Mouse (Mus musculus) retina, postnatal 7 days (tissue): ENCODE measurements around the gene Vsx1.

Experiments used
- DNase-seq: peaks from one replicate; pipeline ENCODE4 v3.0.0-alpha.2; 2012; ENCODE audit warnings: low read depth, low spot score

Gene Vsx1

DNA sequence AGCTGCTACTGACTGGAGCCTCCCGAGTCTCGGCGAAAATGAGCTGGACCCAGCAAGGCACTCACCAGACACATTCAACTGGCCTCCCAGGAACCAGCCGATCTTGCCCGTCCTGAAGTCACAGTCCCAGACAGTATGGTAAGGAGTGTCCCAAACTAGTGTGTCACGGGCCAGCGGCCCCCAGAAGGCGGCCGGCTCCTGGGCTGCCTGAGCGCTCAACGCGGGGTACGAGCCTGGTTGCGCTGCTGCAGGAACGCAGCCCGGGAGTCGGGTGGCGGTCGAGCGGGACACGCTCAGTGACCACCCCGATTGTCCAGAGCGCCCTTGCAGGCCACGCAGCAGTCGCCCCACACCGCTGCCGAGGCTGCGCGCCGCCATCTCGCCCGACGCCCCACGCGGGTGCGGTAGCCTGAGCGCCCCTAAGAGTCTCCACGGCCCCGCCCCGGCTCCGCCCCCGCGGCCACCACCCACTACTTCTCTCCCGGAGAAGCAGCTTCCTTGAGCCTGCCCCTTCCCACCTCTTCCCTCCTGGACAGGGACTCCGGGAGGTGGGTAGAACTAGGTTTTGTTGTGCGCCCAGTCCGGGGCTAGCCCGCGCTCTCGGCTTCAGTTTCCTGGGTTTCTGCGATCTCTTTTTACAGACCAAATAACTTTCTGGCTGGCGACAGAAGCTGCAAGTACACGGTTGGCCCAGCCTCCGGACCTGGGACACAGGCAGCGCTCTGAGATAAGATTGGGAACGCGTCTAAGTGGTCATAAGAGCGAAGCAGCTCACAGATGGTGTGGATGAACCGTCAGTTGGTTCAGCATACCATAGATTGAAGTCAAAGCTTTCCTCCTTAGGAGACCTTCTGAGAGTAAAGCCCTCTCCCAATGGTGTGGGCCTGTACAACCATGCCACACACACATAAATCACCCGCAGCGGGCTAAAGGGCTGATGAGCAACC is 21.1 kb downstream of the Vsx1 start, which contains the start of gene Acss1:
TSS of gene Acss1 (minus strand) at position 681 of the 947 bp plus-strand sequence.
- no peak for DNase-seq

- DNase-seq = no peak
These were observed 21.9 kb downstream of the Vsx1 start for GRCm38 (mm10) chr2:150667065-150667819.

- DNase-seq = no peak
These were observed 22.5 kb downstream of the Vsx1 start for GRCm38 (mm10) chr2:150666723-150667064.

DNA sequence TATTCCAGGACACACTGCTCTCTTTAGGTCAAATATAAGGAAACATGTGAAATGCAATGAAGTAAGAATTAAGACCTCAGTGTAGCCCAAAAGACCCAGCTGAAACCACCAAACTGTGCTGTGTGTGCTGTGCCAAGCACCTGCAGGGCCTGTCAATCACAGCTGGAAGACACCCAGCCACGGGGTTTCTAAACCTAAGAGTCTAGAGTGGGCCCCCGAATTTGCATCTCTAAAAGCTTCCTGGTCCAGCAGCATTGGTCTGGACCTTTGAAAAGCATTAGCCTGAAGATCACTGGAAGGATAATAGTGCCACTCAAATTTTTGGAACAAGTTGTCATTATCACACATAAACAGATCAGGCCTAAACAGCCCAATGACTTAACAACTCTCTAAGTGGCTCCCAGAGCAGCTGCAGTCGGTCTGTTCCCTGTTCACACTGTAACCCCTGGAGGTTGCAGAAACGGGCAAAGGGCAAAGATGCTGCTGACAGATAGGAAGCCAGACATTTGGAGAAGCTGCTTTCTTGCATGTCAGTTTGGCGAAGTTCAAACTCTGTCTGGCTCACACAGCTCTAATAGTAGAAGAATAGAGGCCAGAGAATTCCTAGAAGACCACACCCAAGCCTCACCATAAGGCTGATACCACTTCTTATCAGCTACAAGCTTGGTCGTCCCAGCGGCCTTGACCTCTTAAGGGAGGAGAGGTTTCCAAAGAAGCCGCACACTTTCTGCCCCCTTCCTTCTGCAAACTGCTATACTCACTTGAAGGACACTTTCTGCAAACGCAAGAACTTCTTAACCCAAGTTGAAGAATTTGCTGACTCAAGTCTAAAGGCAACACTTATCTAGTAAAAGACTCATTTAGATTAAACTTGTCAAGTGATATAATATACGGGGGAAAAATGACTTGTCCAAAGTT is 23.4 kb downstream of the Vsx1 start:
- DNase-seq = no peak

GRCm38 (mm10) chr2:150665006-150665405 is 24.2 kb downstream of the Vsx1 start:
- DNase-seq = no peak

DNA sequence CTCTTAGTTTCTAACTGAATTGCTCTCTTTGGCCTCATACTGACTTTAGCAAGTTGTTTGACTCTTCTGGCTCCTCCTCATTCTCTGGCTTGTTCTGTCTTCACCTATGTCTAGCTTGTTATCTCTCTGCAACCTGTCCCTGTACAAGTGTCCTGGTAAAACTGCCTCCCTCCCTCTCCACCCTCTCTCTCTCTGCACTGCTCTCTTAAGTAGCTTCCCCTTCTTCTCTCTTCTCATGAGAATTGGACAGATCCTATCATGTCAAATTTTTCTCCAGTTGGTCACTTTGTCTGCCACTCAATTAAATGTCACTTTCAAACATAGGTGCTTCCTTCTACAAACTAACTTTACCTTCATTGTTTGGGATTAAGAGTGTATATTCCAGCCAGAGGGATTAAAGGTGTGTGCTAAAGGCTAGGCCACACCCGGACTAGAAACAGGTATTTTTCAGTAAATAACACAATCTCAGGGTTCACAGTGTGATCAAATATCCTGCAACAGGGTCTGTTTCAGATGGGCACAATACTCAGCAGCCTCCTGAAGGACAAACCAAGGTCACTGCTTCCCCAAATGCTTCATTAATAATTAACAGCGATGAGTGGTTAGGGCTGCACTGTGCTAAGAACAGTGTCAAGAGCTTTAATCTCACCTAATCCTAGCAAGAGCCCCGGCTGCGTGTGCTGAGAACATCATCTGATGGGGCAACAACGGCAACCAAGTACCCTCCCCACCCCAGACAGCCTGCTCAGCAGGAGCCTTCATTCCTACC is 24.8 kb downstream of the Vsx1 start:
- DNase-seq = no peak

DNA sequence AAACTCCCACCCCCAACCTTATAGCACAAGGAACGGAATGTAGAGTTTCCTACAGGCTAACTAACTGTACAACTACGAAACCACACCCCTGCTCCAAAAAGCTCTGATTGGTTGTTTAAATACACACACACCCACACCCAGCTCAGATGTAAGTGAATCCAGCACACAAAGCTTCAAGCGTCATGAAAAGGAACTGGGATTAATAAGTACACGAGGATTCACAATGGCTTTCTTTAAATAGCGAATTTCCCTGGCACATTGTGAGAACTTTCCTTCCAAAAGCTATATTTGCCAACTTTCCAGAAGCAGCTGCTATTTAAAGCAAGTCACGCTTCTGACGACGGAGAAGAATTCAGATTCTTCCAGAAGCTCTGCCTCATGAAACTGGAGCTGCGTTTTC is 25.9 kb downstream of the Vsx1 start:
- DNase-seq = no peak

DNA sequence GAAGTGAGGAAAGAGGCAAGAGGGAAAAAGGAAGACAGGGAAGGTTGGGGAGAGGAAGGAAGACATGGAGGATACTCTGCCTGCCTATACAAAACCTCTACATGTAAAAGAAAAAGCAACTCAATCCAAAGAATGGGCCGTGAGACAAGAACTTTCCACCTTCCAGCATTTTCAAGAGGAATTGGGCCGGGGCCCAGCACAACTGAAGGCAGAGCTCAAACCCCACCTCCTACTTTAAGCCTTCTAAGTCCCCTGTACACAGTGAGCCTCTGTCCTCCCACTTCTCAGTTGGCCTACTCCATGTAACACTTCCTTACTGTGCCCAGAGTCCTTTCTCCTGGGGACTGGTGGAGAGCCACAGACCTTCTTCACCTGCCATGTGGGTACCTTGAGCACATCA is 27.2 kb downstream of the Vsx1 start:
- DNase-seq = no peak

DNA sequence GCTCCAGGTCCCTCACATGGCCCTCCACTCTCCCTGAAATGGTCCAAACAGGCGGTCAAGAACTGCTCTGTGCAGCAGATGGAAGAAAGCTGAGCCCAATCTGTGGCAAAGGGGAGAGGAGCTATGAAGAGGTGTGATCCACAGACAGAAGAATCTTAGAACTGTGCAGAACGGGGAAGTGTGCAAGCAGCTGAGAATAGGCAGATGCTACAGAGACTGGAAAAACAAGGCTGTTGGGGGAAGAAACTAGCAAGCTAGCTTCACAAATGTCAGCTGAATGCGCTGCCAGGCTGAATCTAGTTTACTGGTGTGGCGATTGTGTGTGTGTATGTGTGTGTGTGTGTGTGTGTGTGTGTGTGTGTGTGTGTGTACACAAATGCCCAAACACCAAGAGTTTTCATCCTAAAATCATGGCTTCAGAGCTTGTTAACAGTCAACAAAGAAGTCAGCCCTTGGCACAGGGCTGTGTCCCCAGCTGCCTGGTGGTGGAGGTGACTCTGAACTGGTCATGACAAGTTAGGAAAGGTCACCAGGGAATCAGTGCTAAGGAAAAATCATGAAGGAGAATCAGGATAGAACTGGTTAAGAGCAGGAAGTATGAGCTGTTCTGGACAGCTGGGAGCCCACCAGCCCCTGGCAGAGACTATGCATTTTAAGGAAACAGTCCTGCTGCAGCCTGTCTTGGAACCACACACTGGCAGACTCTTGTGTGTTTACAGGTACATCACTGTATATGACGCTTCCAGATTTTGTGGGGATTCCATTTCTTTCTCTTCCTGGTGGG is 28.3 kb downstream of the Vsx1 start:
- DNase-seq = no peak

- DNase-seq = no peak
These were observed 29.1 kb downstream of the Vsx1 start for GRCm38 (mm10) chr2:150660049-150660448.

- no peak for DNase-seq
These were observed 32.0 kb downstream of the Vsx1 start for GRCm38 (mm10) chr2:150656975-150657768.

GRCm38 (mm10) chr2:150656112-150656511 is 33.0 kb downstream of the Vsx1 start:
- no peak for DNase-seq

- DNase-seq = no peak
These were observed 33.9 kb downstream of the Vsx1 start for GRCm38 (mm10) chr2:150655290-150655689.

GRCm38 (mm10) chr2:150654814-150655213 is 34.3 kb downstream of the Vsx1 start:
- DNase-seq = no peak

DNA sequence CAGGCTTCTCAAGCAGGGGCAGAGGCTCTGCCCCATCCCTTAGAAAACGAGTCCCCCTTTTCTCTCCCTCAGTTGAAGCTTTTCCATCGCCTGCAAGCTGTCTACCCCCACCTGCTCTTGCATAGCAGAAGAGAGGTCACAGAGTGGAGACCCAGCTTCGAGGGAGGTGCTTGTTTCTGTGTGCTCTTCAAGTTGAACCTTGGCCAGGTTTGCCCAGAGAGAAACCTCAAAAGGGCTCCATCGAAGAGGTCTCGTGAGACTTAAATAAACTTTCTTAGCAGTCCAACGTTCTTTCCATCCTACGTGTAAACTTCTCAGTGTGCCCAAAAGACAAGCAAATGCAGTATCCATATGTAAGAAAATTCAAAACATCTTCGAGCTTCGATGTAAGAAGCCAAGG is 37.8 kb downstream of the Vsx1 start:
- no peak for DNase-seq

DNA sequence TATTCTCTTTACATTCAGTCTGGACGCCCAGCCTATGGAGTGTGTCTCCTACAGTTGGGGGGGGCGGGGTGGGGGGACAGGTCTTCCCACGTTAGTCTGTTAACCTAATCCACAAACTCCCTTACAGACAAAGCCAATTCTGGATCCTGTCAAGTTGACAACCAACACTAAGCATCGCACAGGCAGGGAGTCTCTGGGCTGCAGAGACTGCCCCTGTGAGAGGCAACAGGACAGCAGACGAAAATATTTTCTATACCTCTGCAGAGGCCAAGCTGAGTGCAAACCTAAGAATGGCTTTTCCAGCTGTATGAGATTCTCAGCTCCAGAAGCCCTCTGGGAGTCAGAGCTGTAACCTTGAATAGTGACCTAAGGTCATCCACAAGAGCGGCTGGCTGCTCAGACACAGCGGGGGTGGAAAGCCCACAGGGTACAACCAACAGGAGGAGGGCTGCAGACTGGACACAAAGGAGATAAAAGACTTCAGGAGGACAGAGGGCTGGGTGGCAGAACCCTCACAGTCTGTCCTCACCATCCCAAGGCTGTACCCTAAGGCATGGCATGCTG is 38.6 kb downstream of the Vsx1 start:
- DNase-seq = no peak

DNA sequence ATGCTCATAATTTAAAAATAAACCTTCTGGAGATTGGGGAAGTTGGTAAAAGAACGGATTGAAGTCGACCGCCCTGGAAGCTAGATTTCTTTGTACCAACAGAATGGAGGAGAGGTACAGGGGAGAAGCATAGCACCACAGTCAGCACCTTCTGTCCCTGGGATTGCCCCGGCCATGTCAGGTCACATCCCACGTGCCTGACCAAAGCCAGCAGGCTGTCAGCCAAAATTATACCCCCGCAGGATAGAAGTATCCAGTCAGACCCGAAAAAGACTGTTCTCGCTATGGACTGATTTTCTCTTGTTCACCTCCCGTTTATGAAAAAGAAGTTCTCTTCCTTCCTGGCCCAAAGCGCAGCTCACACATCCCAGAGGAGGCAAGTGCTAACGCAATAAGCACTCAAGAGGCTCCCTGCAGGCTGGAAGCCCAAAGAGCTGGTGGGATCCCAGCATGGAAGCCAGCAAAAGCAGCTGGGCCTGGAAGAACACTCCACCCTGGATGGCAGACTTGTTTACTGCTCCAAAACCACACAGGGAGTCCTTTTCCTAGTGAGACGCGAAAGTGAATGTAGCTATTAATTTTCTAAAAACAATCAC is 40.8 kb downstream of the Vsx1 start:
- no peak for DNase-seq

DNA sequence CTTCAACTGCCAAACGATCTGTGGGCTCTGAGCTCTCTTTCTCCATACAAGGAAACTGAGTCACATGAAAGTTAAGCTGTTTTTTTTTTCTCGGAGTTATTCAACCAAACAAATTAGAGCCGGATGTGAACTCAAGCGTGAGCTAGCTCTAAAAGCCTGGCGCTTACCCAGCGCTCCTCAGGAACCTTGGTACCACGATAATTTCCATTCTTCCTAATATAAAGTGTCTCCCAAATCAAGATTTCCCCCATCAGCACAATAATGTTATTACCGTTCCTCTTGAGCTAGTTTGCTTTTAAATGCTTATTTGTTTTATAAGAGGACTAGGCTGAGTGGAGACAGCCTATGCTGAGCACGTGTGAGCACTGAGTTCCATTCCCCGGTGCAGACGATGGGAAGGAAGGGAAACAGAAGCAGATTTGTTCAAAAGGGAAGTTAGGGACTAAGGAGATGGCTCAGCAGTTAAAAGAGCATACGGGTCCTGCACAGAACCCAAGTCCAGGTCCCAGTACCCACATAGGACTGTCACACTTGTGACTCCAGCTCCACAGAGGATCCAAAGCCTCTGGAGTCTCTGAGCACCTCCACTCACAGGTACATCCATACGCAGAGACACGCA is 41.4 kb downstream of the Vsx1 start:
- no peak for DNase-seq
